Mouse (Mus musculus) liver, embryonic 16.5 days (tissue): Measurements from ENCODE around the gene Grhl3. TPM values are rescaled to one million over a fixed set of nuclear protein-coding genes. Genes with fewer than 3 reads are reported as not detected.

Experiments
- ATAC-seq: fragments of 200-750 bp; cut with Nextera tagmentation; 2 replicates; pipeline ENCODE4 v1.8.0; 2017; ENCODE audit warnings: low read depth, mild to moderate bottlenecking, moderate number of reproducible peaks, moderate library complexity
- H3K27ac ChIP-seq: fragments of 300-500 bp; sonication (generic); 2 replicates; pipeline ENCODE4 v1.5.1; 2014; ENCODE audit warnings: mild to moderate bottlenecking, low read length
- H3K27me3 ChIP-seq: fragments of 300-500 bp; sonication (generic); 2 replicates; pipeline ENCODE4 v1.6.1; 2014; ENCODE audit warnings: low read depth, low read length, mixed read lengths; ENCODE audit not compliant: control insufficient read depth, insufficient read depth
- H3K36me3 ChIP-seq: fragments of 300-500 bp; sonication (generic); 2 replicates; pipeline ENCODE4 v1.6.1; 2014; ENCODE audit warnings: mild to moderate bottlenecking; ENCODE audit not compliant: control insufficient read depth, insufficient read depth
- H3K4me1 ChIP-seq: fragments of 300-500 bp; sonication (generic); 2 replicates; pipeline ENCODE4 v1.6.1; 2014; ENCODE audit warnings: low read depth, low read length, mixed read lengths; ENCODE audit not compliant: control insufficient read depth
- H3K4me2 ChIP-seq: fragments of 300-500 bp; sonication (generic); 2 replicates; pipeline ENCODE4 v1.6.1; 2014; ENCODE audit warnings: low read depth, low read length, mixed read lengths
- H3K4me3 ChIP-seq: fragments of 300-500 bp; sonication (generic); 2 replicates; pipeline ENCODE4 v1.5.1; 2014; ENCODE audit warnings: low read depth, mild to moderate bottlenecking, low read length
- H3K9ac ChIP-seq: fragments of 300-500 bp; sonication (generic); 2 replicates; pipeline ENCODE4 v1.6.1; 2014; ENCODE audit warnings: low read depth, low read length
- H3K9me3 ChIP-seq: fragments of 300-500 bp; sonication (generic); replicated peaks from 2 replicates; pipeline ENCODE4 v1.6.1; 2016; ENCODE audit warnings: low read length; ENCODE audit not compliant: control insufficient read depth
- WGBS: fragments of 180-500 bp; shearing (Covaris S2); extraction: QIAGEN DNeasy Blood & Tissue Kit; methylation state at CpG from one replicate; pipeline ENCODE4 v1.1.7; 2014; ENCODE audit not compliant: insufficient replicate concordance; 5-methylcytosine and 5-hydroxymethylcytosine counted together
- polyA plus RNA-seq: library from polyadenylated mRNA; unstranded; fragments of >200 nt; fragmentation: Nextera tagmentation; extraction: Ambion mirVana; gene quantifications from 2 replicates; pipeline ENCODE4 v1.2.1, GENCODE M21; 2015

Grhl3 gene
- polyA plus RNA-seq, 1 experiment from 2014 or later: 0.61 TPM

- H3K4me3 ChIP-seq: no peak overlapping the region
- WGBS: 60% methylated on average over 7 of the region's 7 CpGs
- no peaks in the 10 kb centered on the region for H3K9me3 ChIP-seq
- no peak overlapping the region for H3K9ac ChIP-seq
- no peak for ATAC-seq
- H3K36me3 ChIP-seq: no peaks in the 10 kb centered on the region
- no peak overlapping the region for H3K27ac ChIP-seq
- H3K4me1 ChIP-seq: no peaks in the 10 kb centered on the region
- no peak overlapping the region for H3K4me2 ChIP-seq
- no peaks in the 10 kb centered on the region for H3K27me3 ChIP-seq
These were observed 27.4 kb downstream of the Grhl3 start for GRCm38 (mm10) chr4:135546008-135546407.

- H3K9ac ChIP-seq: no peak overlapping the region
- H3K36me3 ChIP-seq: no peaks in the 10 kb centered on the region
- 5% methylated on average over 8 of the region's 8 CpGs for WGBS
- H3K4me2 ChIP-seq: peak overlapping the region; percentile 50
- H3K27ac ChIP-seq: no peak overlapping the region
- H3K27me3 ChIP-seq: no peaks in the 10 kb centered on the region
- H3K4me1 ChIP-seq: no peaks in the 10 kb centered on the region
- H3K9me3 ChIP-seq: no peaks in the 10 kb centered on the region
- no peak for ATAC-seq
- H3K4me3 ChIP-seq: peak overlapping the region; percentile 28
These were observed 28.3 kb downstream of the Grhl3 start for GRCm38 (mm10) chr4:135545080-135545511.

GRCm38 (mm10) chr4:135544284-135544683 is 29.1 kb downstream of the Grhl3 start:
- Histone ChIP-seq H3K4me2 (no peak overlapping the region), H3K27me3 (no peaks in the 10 kb centered on the region), H3K9ac (no peak overlapping the region), H3K4me3 (no peak overlapping the region), H3K4me1 (no peaks in the 10 kb centered on the region), H3K27ac (no peak overlapping the region), H3K36me3 (no peaks in the 10 kb centered on the region), H3K9me3 (no peaks in the 10 kb centered on the region)
- WGBS: 66% methylated on average over 2 of the region's 2 CpGs
- ATAC-seq: no peak

GRCm38 (mm10) chr4:135540057-135540456 is 33.4 kb downstream of the Grhl3 start:
- 57% methylated on average over 9 of the region's 9 CpGs for WGBS

GRCm38 (mm10) chr4:135539056-135539455 is 34.4 kb downstream of the Grhl3 start:
- H3K4me1 ChIP-seq: no peaks in the 10 kb centered on the region

More at GRCm38 (mm10) chr4:135540057-135540456, 33.4 kb downstream of the Grhl3 start:
- H3K4me3 ChIP-seq: no peak overlapping the region
- no peak for ATAC-seq
- no peaks in the 10 kb centered on the region for H3K4me1 ChIP-seq
- H3K9me3 ChIP-seq: no peaks in the 10 kb centered on the region
- H3K36me3 ChIP-seq: no peaks in the 10 kb centered on the region
- no peak overlapping the region for H3K4me2 ChIP-seq
- H3K9ac ChIP-seq: no peak overlapping the region
- no peaks in the 10 kb centered on the region for H3K27me3 ChIP-seq
- H3K27ac ChIP-seq: no peak overlapping the region

GRCm38 (mm10) chr4:135535021-135535420 is 38.4 kb downstream of the Grhl3 start:
- Histone ChIP-seq H3K4me3 (no peak overlapping the region), H3K9ac (no peak overlapping the region), H3K27ac (no peak overlapping the region), H3K9me3 (0 out of 2 replicates have a peak, but pooled peaks cover 2% of the 10 kb centered on the region), H3K4me1 (no peaks in the 10 kb centered on the region), H3K4me2 (no peak overlapping the region), H3K36me3 (no peaks in the 10 kb centered on the region), H3K27me3 (no peaks in the 10 kb centered on the region)
- 76% methylated on average over 3 of the region's 3 CpGs for WGBS
- ATAC-seq: no peak

More at GRCm38 (mm10) chr4:135539056-135539455, 34.4 kb downstream of the Grhl3 start:
- Histone ChIP-seq H3K27ac (no peak overlapping the region), H3K4me3 (no peak overlapping the region), H3K9me3 (no peaks in the 10 kb centered on the region), H3K4me2 (no peak overlapping the region), H3K36me3 (no peaks in the 10 kb centered on the region), H3K9ac (no peak overlapping the region), H3K27me3 (no peaks in the 10 kb centered on the region)
- ATAC-seq: no peak
- WGBS: 65% methylated on average over 12 of the region's 12 CpGs

- Histone ChIP-seq H3K27me3 (no peaks in the 10 kb centered on the region), H3K27ac (no peak overlapping the region), H3K9me3 (0 out of 2 replicates have a peak, but pooled peaks cover 2% of the 10 kb centered on the region), H3K4me1 (no peaks in the 10 kb centered on the region), H3K9ac (no peak overlapping the region), H3K4me3 (no peak overlapping the region), H3K36me3 (no peaks in the 10 kb centered on the region), H3K4me2 (no peak overlapping the region)
- 43% methylated on average over 6 of the region's 6 CpGs for WGBS
- no peak for ATAC-seq
These were observed 40.4 kb downstream of the Grhl3 start for GRCm38 (mm10) chr4:135533001-135533400.

- Histone ChIP-seq H3K4me3 (no peak overlapping the region), H3K4me2 (no peak overlapping the region), H3K27ac (no peak overlapping the region), H3K4me1 (no peaks in the 10 kb centered on the region), H3K9me3 (0 out of 2 replicates have a peak, but pooled peaks cover 2% of the 10 kb centered on the region), H3K36me3 (no peaks in the 10 kb centered on the region), H3K27me3 (no peaks in the 10 kb centered on the region), H3K9ac (no peak overlapping the region)
- ATAC-seq: no peak
- 39% methylated on average over 9 of the region's 9 CpGs for WGBS
These were observed 41.4 kb downstream of the Grhl3 start for GRCm38 (mm10) chr4:135531771-135532613.

GRCm38 (mm10) chr4:135531236-135531635 is 42.2 kb downstream of the Grhl3 start:
- no peak overlapping the region for H3K4me2 ChIP-seq
- H3K27ac ChIP-seq: no peak overlapping the region
- H3K9ac ChIP-seq: no peak overlapping the region
- ATAC-seq: no peak
- H3K27me3 ChIP-seq: no peaks in the 10 kb centered on the region
- no peak overlapping the region for H3K4me3 ChIP-seq
- H3K9me3 ChIP-seq: 0 out of 2 replicates have a peak, but pooled peaks cover 2% of the 10 kb centered on the region
- no peaks in the 10 kb centered on the region for H3K4me1 ChIP-seq
- no peaks in the 10 kb centered on the region for H3K36me3 ChIP-seq
- WGBS: 77% methylated on average over 9 of the region's 9 CpGs
